Mouse (Mus musculus) liver, postnatal 0 days (tissue): ENCODE measurements around the gene Pdrg1.

Experiments used
- CTCF ChIP-seq: sonication (generic); IDR thresholded peaks from 2 replicates; pipeline ENCODE4 v1.5.1; 2016; ENCODE audit warnings: antibody characterized with exemption, low read depth
- EP300 ChIP-seq: IDR thresholded peaks from 2 replicates; pipeline ENCODE4 v1.6.1; 2016; ENCODE audit warnings: antibody characterized with exemption, low read depth, mild to moderate bottlenecking

GRCm38 (mm10) chr2:153033545-153034230 is 18.5 kb upstream of the Pdrg1 start:
- no peak for TF ChIP-seq CTCF
- no peak for TF ChIP-seq EP300
